Mouse (Mus musculus) embryo, embryonic 9.5 days (tissue): ENCODE data around the gene Lrrtm3.

Experiments
- DNase-seq: peaks from one replicate; pipeline ENCODE4 v3.0.0-alpha.2; 2017; ENCODE audit errors: extremely low spot score

Gene Lrrtm3

GRCm38 (mm10) chr10:64041218-64041617 lies 48.9 kb downstream of the Lrrtm3 start:
- DNase-seq, result no peak

GRCm38 (mm10) chr10:64039760-64040535 lies 50.1 kb downstream of the Lrrtm3 start:
- no peak for DNase-seq

- DNase-seq, result no peak
Measured at GRCm38 (mm10) chr10:64030901-64031300, 59.2 kb downstream of the Lrrtm3 start.

- DNase-seq, result no peak
Measured at GRCm38 (mm10) chr10:64023340-64023739, 66.7 kb downstream of the Lrrtm3 start.

- DNase-seq, result no peak
Measured at GRCm38 (mm10) chr10:64020347-64020746, 69.7 kb downstream of the Lrrtm3 start.

GRCm38 (mm10) chr10:64001996-64002395 lies 88.1 kb downstream of the Lrrtm3 start:
- no peak for DNase-seq

- DNase-seq, result peak; percentile 5
Measured at GRCm38 (mm10) chr10:64001531-64001930, 88.5 kb downstream of the Lrrtm3 start.

- DNase-seq, result no peak
Measured at GRCm38 (mm10) chr10:63994251-63994650, 95.8 kb downstream of the Lrrtm3 start.

- no peak for DNase-seq
Measured at GRCm38 (mm10) chr10:63985576-63985975, 104.5 kb downstream of the Lrrtm3 start.

- no peak for DNase-seq
Measured at GRCm38 (mm10) chr10:63979410-63979809, 110.7 kb downstream of the Lrrtm3 start.

GRCm38 (mm10) chr10:63978969-63979368 lies 111.1 kb downstream of the Lrrtm3 start:
- DNase-seq, result no peak

- DNase-seq, result no peak
Measured at GRCm38 (mm10) chr10:63978535-63978934, 111.5 kb downstream of the Lrrtm3 start.

GRCm38 (mm10) chr10:63978101-63978500 lies 112.0 kb downstream of the Lrrtm3 start:
- DNase-seq, result peak; percentile 2

- DNase-seq, result no peak
Measured at GRCm38 (mm10) chr10:63972300-63972699, 117.8 kb downstream of the Lrrtm3 start.

- peak; percentile 34 for DNase-seq
Measured at GRCm38 (mm10) chr10:63954308-63954930, 135.7 kb downstream of the Lrrtm3 start.

GRCm38 (mm10) chr10:63951481-63951880 lies 138.6 kb downstream of the Lrrtm3 start:
- no peak for DNase-seq

- no peak for DNase-seq
Measured at GRCm38 (mm10) chr10:63950867-63951266, 139.2 kb downstream of the Lrrtm3 start.

- DNase-seq, result no peak
Measured at GRCm38 (mm10) chr10:63947266-63947665, 142.8 kb downstream of the Lrrtm3 start.

- no peak for DNase-seq
Measured at GRCm38 (mm10) chr10:63945534-63945933, 144.5 kb downstream of the Lrrtm3 start.

GRCm38 (mm10) chr10:63933946-63934345 lies 156.1 kb downstream of the Lrrtm3 start:
- no peak for DNase-seq

GRCm38 (mm10) chr10:63927334-63927733 lies 162.7 kb downstream of the Lrrtm3 start, which contains the start of gene Gm10118:
Gene Gm10118, minus strand, starts transcription at chr10:63927434.
- no peak for DNase-seq

- no peak for DNase-seq
Measured at GRCm38 (mm10) chr10:63908878-63909277, 181.2 kb downstream of the Lrrtm3 start.

GRCm38 (mm10) chr10:63899891-63900290 lies 190.2 kb downstream of the Lrrtm3 start:
- no peak for DNase-seq
